Mouse (Mus musculus): ENCODE data around the gene Hivep2. TPM values are rescaled to one million over a fixed set of nuclear protein-coding genes. Genes with fewer than 3 reads are reported as not detected.

Gene Hivep2
- total RNA-seq, 2 experiments from 2014 or later, result 250 to 277 TPM

GRCm38 (mm10) chr10:14043349-14043710, 77.5 kb downstream of the Hivep2 start:
- intact Hi-C loops (cut with DNase I), result no loop called here
- no peak for DNase-seq (ENCODE audit: low spot score in 2 of 2)

GRCm38 (mm10) chr10:14044046-14044782, 78.3 kb downstream of the Hivep2 start:
- intact Hi-C loops (cut with DNase I), result no loop called here
- DNase-seq (ENCODE audit: low spot score in 2 of 2), result no peak

DNA sequence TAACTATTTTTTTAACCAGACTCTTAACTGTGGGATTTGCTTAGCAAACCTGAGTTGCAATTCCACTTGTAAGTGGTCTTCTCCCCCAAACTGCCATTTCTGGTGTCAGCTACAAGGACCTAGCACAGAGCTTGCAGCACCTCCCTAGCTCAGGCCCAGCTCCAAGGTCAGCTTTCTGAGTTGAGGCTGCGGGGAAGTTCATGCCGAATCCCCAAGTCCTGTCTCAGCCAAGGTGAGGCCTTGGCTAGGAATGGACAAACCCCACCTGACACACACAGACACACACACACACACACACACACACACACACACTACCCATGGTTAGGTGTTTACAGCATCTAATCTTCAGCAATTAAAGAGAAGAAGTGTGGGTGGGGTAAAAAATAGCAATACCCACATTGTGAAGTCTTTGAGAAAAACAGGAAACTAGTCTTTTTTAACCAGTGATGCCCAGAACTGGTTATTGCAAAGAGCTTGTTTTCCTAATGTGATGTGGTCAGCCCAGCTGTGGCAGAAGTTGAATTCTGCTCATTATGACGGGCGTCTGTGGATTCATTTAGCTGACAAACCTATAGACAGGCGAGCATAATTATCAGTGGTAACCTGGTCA, 79.0 kb downstream of the Hivep2 start:
- DNase-seq (ENCODE audit: low spot score in 2 of 2), result no peak
- intact Hi-C loops (cut with DNase I), result no loop called here

DNA sequence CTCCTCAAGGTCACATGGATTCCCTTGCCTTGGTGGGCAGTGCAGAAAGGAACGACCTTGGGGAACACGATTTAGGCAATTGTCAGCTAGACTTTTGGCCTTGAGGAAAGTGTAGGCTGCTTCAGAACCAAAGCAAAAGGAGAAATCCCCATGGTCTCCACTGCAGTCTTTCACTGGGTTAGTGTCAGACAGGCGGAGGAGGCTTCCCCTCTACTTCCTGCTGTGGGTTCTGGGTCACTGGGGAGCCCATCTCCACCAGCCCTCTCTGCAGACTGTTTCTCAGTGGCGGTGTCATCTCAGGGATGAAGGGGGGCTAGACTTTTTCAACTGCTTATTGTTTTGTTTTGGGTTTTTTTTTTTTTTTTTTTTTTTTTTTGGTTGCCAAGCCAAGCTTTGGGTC, 79.9 kb downstream of the Hivep2 start:
- intact Hi-C loops (cut with DNase I), result loop anchor here (2.0 kb wide), 1 partner anchor 79 kb away; the partner anchor contains the start of gene Hivep2
- DNase-seq (ENCODE audit: low spot score in 2 of 2), result no peak

DNA sequence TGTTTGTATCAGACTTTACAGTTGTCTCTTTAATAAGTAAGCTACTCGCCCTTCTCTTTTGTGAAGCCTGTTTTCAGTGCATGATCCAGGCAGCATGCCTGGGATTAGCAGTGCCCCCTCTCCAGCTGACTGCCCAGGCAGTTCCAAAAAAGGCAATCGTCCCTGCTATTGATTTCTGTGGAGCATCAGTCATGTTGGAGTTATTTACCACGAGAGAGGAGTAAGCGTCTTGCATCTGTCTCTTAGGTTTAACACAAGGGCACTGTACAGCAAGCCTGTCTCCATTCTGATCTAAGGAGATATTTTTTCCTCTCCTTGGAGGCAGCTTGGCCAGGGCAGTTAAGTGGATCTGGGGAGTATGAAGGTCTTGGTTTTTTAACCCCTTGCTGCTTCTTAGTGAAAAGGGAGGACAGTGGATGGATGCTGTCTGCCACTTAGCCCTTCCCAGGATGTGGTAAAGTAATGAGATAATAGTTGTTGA, 80.3 kb downstream of the Hivep2 start:
- intact Hi-C loops (cut with DNase I), result loop anchor here (2.0 kb wide), 1 partner anchor 79 kb away; the partner anchor contains the start of gene Hivep2
- no peak for DNase-seq (ENCODE audit: low spot score in 2 of 2)

DNA sequence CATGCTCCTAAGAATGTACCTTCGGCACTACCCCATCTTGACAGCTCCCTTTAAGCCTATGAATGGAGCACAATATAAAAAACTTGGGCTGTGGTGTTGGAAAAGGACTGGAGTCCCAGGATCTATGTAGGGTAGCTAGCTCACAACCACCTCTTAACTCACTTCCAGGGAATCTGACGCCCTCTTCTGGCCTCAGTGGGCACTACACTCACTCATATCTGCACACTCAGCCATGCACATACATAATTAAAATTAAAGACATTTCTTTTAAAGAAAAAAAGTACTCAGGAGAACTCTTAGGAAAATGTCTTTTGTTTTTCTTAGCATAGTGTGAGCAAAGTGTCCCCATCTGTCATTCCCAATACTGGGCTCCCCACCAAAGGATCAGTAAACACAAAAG, 81.1 kb downstream of the Hivep2 start:
- DNase-seq (ENCODE audit: low spot score in 2 of 2), result no peak
- intact Hi-C loops (cut with DNase I), result loop anchor here (2.0 kb wide), 1 partner anchor 80 kb away; the partner anchor contains the start of gene Hivep2

- DNase-seq (ENCODE audit: low spot score in 2 of 2), result no peak
- intact Hi-C loops (cut with DNase I), result loop anchor here (2.0 kb wide), 1 partner anchor 81 kb away; the partner anchor contains the start of gene Hivep2
Observed at GRCm38 (mm10) chr10:14047661-14048060, 81.8 kb downstream of the Hivep2 start.

- intact Hi-C loops (cut with DNase I), result no loop called here
- DNase-seq (ENCODE audit: low spot score in 2 of 2), result no peak
Observed at GRCm38 (mm10) chr10:14048322-14048915, 82.5 kb downstream of the Hivep2 start.

GRCm38 (mm10) chr10:14048916-14049445, 83.1 kb downstream of the Hivep2 start:
- peak in 1 of 2 experiments; percentile 52 for DNase-seq (ENCODE audit: low spot score in 2 of 2)
- intact Hi-C loops (cut with DNase I), result no loop called here

- no peak for DNase-seq (ENCODE audit: low spot score in 2 of 2)
- intact Hi-C loops (cut with DNase I), result no loop called here
Observed at GRCm38 (mm10) chr10:14049686-14050085, 83.8 kb downstream of the Hivep2 start.

- intact Hi-C loops (cut with DNase I), result no loop called here
- DNase-seq (ENCODE audit: low spot score in 2 of 2), result no peak
Observed at GRCm38 (mm10) chr10:14050586-14050985, 84.7 kb downstream of the Hivep2 start.

DNA sequence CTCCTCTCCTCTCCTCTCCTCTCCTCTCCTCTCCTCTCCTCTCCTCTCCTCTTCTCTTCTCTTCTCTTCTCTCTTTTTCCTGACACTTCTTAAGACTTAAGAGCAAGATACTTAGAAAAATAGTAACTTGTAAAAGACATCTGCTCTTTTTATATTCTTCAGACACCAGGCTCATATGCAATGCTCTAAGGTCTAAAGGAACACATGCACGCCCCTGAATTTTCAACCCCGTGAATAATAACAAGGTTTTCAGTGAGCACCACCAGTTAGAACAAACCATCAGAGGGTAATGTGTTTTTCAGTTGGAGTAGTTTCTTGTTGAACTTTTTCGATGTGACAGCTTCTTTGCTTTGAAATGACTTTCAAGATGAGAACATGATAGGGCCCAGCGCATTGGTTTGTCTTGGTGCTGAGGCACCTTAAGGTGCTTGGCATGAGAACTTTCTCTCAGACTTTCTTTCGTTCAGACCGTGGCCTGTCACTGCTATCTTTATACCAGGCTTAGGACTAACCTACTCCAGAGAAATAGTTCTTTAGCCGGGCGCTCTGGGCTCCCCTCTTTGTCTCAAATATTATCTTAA, 86.3 kb downstream of the Hivep2 start:
- no peak for DNase-seq (ENCODE audit: low spot score in 2 of 2)
- intact Hi-C loops (cut with DNase I), result no loop called here

DNA sequence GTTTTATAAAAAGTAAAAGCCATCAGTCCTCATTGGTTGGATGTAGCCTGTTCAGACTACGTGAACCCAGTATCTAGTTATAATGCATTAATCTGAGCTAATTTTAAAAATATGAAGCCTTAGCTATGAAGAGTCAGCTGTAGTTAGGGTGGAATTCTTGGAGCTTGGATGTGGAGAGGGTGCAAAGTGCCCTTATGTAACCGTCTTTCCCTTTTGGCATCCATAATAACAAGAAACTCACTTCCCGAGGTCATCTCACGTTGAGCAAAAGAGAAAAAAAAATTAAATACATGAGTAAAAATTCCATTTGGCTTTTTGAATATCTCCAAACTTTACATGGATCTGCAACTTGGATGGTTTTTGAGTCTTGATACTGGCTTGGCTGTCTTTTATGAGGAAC, 89.0 kb downstream of the Hivep2 start:
- intact Hi-C loops (cut with DNase I), result loop anchor here (5.0 kb wide), 3 partner anchors 62 to 267 kb away; no protein-coding TSS in a partner anchor
- no peak for DNase-seq (ENCODE audit: low spot score in 2 of 2)

- intact Hi-C loops (cut with DNase I), result loop anchor here (5.0 kb wide), 3 partner anchors 62 to 267 kb away; no protein-coding TSS in a partner anchor
- DNase-seq (ENCODE audit: low spot score in 2 of 2), result peak in 1 of 2 experiments; percentile 58
Observed at GRCm38 (mm10) chr10:14055533-14055981, 89.7 kb downstream of the Hivep2 start.

- intact Hi-C loops (cut with DNase I), result loop anchor here (5.0 kb wide), 3 partner anchors 61 to 266 kb away; no protein-coding TSS in a partner anchor
- no peak for DNase-seq (ENCODE audit: low spot score in 2 of 2)
Observed at GRCm38 (mm10) chr10:14056057-14056456, 90.2 kb downstream of the Hivep2 start.

- DNase-seq (ENCODE audit: low spot score in 2 of 2), result no peak
- intact Hi-C loops (cut with DNase I), result loop anchor here (5.0 kb wide), 3 partner anchors 60 to 265 kb away; no protein-coding TSS in a partner anchor
Observed at GRCm38 (mm10) chr10:14056584-14057451, 90.9 kb downstream of the Hivep2 start.

GRCm38 (mm10) chr10:14057841-14058605, 92.1 kb downstream of the Hivep2 start:
- DNase-seq (ENCODE audit: low spot score in 2 of 2), result no peak
- intact Hi-C loops (cut with DNase I), result loop anchor here (5.0 kb wide), 3 partner anchors 59 to 264 kb away; no protein-coding TSS in a partner anchor

DNA sequence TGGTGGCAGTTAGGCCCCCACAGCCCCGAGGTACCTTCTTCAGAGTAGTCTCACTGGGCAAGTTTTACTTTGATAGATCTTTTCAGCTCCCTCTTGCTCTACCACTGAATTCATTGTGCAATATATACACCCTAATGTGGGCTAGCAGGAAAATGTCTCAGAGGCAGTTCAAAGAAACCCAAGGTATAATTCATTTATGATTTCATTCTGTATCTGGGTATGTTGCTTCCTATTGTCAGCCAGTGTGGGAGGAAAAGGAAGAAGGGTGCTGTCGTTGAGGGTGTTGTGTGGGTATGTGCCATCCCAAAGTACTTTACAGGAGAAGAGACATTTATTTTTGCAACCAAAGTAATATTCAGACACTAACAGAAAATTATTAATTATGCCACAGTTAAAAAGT, 92.9 kb downstream of the Hivep2 start:
- DNase-seq (ENCODE audit: low spot score in 2 of 2), result peak in 1 of 2 experiments; percentile 56
- intact Hi-C loops (cut with DNase I), result loop anchor here (5.0 kb wide), 3 partner anchors 59 to 264 kb away; no protein-coding TSS in a partner anchor

All from left cerebral cortex, postnatal 25 days (tissue).